Mouse (Mus musculus) CD8-positive naive resting alpha-beta T cell, adult 2 months (primary cell): ENCODE results near the gene Ap1m2.
"Not testable (repeated sequence)": the region's sequence is repeated elsewhere in the genome, so short reads cannot be mapped to it uniquely, and the experiment has no call there.

ENCODE experiments used
- DNase-seq, 2 experiments: peaks; one replicate each; pipeline ENCODE4 v3.0.0; 2022; ENCODE audit warnings: low read depth in 2 of 2, low spot score in 2 of 2

Ap1m2 gene

GRCm38 (mm10) chr9:21264272-21264999 is 47.7 kb downstream of the Ap1m2 start:
- no peak for DNase-seq

GRCm38 (mm10) chr9:21261831-21262230 is 50.3 kb downstream of the Ap1m2 start:
- no peak for DNase-seq

- DNase-seq, result peak; percentile 20 to 46
Observed at GRCm38 (mm10) chr9:21260491-21261040, 51.6 kb downstream of the Ap1m2 start.

GRCm38 (mm10) chr9:21256349-21256748 is 55.8 kb downstream of the Ap1m2 start:
- DNase-seq, result not testable (repeated sequence)

- no peak for DNase-seq
Observed at GRCm38 (mm10) chr9:21254690-21255089, 57.4 kb downstream of the Ap1m2 start.

GRCm38 (mm10) chr9:21251116-21251735 is 60.9 kb downstream of the Ap1m2 start:
- DNase-seq, result no peak

GRCm38 (mm10) chr9:21250509-21250908 is 61.6 kb downstream of the Ap1m2 start:
- DNase-seq, result no peak

- DNase-seq, result no peak
Observed at GRCm38 (mm10) chr9:21249629-21250508, 62.3 kb downstream of the Ap1m2 start.

GRCm38 (mm10) chr9:21248326-21248725 is 63.8 kb downstream of the Ap1m2 start, which contains the start of gene S1pr5:
Gene S1pr5, minus strand, starts transcription at chr9:21248443.
- DNase-seq, result no peak

GRCm38 (mm10) chr9:21246342-21246741 is 65.8 kb downstream of the Ap1m2 start:
- no peak for DNase-seq

GRCm38 (mm10) chr9:21245113-21245487 is 67.0 kb downstream of the Ap1m2 start:
- no peak for DNase-seq

GRCm38 (mm10) chr9:21244428-21245112 is 67.6 kb downstream of the Ap1m2 start:
- no peak for DNase-seq
